Mouse (Mus musculus) thymus, postnatal 14 days (tissue): ENCODE results near the gene Zfp575.

Source experiments
- DNase-seq: peaks from one replicate; pipeline ENCODE4 v3.0.0; 2021

Zfp575 gene

DNA sequence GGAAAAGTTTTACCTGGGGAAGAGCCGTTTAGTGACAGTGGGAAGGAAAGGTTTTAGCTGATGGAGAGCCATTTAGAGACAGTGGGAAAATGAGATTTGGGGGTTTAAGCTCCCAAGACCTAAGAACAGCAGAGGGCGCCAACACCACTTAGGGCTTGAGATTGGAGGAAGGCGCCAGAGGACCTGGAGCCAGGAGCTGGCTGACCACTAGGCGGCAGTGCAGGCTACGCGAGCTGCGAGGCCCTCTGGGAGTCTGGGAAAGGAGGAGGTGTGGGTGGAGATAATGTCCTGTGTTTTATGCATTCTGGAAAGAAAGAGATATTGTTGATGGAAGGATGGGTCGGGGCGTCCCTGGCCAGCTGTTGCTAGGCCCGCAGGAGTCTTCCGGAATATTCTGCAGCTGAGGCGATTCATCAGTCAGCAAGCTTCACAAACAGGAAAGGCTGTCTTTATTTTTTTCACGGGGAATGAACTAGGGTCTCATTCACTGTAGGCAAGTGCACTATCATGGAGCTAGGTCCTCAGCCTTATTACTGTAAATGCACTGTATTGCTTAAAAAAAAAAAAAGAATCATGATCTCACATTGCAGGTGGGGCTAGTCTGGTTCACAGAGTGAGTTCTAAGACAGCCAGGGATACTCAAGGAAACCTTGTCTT, 13.6 kb upstream of the Zfp575 start:
- DNase-seq, result peak; percentile 96

DNA sequence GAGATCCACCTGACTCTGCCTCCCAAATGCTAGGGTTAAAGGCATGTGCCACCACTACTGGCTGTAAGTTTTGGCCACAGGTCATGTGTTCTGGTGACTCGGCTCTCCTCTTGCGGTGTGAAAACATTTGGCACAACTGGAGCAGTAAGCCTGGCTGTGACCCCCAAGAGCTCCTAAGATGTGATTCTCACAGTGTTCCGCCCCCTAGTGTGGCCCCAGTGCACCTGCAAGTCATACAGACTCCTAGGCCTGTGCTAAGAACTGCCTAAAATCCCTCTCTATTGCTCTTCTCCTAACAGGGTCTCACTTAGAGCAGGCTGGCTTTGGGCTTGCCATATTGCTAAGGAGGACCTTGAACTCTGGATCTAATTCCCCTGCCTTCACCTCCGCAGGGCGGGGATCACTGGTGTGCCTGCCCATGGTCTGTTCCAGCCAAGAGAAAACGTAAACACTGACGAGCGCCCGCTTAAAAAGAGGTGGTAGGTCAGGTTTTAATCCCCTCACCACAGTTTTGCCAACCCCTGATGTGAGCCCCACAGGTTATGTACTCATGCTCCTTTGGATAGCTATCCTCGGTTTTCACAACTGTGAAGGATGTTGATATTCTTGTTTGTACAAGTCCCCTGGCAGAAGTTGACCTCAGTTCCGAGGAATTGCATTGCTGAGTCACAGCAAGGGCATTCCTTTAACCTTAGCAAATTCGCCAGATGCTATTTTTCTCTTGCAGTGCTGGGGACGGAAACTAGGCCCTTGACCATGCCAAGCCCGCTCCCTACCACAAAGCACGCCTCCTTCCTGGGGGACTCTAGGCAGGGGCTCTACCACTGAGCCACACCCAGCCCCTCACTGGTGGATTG, 12.0 kb upstream of the Zfp575 start:
- peak; percentile 50 for DNase-seq

DNA sequence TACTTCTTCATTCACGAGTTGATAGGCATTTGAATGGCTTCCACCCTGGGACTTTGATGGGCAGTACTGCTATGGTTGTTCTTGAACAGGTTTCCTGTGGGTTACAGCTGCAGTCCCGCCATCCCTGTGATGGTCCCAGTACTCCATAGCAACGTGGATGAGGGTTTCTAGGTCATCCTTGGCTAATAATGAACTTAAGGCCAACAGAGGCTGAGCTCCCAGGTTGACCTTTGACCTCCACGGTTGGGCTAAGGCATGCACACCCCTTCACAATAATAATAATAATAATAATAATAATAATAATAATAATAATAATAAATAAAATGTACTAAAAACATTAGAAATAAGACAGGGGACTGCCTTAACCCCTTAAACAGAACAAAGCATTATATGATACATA, 10.7 kb upstream of the Zfp575 start:
- no peak for DNase-seq

DNA sequence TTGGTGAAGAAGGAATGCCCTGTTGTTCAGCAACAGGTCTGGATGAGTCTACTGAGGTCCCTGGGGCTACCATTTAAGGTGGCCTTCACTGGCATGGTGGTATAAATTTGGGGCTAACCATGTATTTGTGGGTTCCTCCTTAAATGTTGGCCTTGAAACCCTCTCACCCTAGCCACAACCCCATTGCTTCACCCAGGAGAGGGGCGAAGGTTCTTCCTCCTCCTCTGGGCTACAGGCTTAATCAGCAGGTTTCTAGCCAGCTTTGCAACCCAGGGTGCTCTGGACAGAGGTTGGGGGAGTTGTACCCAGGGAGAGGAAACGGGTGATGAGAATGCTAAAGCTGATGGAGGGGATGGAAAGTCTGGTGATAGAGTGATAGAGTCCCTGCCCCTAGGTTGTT, 8.0 kb upstream of the Zfp575 start:
- DNase-seq, result no peak

DNA sequence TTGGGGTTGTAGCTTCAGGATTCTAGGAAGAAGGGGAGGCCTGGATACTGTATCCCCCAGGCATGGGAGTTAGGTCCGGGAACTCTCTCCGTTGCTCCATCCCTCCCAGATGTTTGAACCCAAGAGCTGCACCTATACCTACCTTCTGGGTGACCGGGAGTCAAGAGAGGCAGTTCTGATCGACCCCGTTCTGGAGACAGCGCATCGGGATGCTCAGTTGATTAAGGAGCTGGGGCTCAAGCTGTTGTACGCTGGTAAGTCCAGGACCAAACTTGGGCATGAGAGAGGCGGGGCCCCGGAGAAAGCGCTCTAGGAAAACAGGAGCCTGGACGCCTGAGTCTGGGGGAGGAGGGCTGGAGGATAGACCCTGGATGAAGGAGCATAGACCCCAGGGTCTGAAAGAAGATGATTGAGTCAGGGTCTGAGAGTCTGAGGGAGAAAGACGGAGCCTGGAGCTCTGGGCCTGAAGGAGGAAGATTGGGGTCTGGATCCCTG, 6.9 kb upstream of the Zfp575 start:
- no peak for DNase-seq

DNA sequence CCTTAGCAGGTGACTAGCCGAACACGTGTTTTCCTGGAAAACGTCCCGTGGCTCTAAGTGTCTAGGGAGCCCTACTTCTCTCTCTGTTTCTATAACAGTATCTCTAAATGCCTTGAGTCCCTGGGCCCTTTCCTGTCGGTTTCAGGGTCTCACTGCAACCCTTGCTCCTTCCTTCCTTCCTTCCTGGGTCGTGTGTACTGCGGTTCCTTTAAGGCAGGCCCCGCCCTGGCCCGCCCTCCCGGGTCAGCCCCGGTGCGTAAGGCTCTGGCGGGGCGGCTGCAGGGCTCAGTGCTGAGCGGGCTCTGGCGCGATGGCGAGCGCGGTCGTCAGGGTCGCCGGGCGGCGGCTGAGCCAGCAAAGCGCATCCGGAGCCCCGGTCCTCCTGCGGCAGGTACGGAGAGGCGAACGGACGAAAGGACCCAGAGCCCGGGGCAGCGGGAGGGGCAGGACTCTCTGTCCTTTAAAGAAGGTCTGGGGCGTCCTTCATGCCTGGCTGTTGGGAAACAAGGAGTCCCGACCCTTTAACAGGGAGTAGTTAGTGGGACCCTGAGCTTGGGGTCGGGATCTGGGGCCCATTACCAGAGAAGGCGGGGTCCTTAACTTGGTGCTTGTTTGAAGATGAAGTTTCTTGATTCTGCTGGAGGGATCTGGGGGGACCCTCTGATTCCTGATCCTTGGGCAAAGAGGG, 6.3 kb upstream of the Zfp575 start:
- DNase-seq, result peak; percentile 86

DNA sequence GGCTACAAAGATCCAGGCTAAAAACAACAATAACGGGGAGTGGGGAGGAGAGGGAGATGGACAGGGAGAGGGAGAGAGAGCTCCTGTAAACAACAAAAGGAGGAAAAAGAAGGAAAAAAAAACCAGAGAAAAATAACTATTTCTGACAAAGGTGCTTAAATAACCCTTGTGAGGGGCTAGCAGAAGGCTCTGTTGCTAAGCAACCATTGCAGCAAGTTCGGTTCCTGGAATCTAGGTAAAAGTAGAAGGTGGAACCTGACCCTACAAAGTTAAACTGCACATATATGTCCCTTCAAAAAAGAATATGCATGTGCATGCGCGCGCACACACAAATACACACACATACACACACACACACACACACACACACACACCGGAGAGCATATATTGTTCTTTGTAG, 5.3 kb upstream of the Zfp575 start:
- no peak for DNase-seq

DNA sequence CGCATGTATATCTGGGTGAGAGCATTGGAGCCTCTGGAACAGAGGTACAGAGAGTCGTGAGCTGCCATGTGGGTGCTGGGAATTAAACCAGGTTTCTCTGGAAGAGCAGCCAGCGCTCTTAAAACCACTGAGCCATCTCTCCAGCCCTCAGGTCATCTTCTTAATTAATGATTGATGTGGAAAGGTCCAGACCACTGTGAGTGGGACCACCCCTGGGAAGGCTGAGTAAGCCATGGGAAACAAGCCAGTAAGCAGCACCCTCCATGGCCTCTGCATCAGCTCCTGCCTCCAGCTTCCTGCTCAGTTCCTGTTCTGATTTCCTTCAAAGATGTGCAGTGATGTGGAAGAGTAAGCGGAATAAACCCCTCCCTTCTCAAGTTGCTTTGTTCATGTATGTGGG, 4.7 kb upstream of the Zfp575 start:
- DNase-seq, result no peak

DNA sequence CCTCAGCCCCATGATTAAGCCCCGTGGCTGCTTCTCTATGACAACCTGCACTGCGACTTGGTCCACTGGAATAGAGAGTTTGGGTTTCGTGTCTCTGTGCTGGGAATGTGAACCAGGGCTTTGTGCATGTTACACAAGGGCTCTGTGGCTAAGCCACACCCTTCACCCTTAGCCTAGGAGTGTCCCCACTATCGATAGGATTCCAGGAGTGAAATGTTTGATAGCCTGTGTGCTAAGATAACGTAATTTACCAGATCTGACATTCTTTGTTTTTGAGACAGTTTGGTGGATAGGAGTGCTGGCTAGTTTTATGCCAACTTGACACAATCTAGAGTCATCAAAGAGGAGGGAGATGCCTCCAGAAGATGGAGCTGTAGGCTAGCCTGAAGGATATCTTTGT, 4.3 kb upstream of the Zfp575 start:
- DNase-seq, result no peak

DNA sequence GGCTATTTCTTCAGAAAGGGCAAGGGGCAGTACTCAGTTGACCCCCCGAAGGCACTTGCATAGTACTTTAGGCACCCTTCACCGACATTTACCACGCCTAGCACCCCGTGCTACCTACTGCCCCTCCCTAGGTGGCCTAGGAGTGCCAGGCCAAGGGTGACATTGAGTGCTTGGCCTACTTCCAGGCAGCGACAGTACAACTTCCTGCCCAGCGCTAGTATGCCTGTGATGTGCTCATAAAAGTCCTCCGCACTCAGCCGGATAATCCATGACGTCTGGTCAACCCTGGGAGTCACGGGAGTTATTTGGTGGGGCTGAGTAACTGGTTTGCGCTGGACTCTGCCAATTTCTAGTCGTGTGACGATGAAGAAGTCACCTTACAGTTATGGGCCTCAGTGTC, 895 bp upstream of the Zfp575 start:
- peak; percentile 30 for DNase-seq

DNA sequence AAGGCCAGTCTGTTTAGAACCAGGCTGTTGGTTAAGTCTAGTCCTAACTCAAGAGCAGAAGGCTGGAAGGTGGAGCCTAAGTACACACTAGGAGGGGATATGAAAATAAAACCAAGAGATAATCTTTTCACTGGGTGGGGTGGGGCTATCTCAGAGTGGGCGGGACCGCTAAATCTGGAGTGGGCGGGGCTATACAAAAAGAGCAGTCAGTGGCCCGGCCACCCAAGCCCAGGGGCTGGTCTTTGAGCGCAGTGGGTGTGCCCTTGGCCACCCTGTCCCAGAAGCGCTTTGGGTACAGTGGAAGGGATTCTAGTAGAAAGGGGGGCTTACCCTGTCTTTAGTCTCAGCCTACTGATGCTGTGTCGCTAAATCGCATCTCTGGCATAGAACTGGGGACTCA, 613 bp downstream of the Zfp575 start:
- no peak for DNase-seq

DNA sequence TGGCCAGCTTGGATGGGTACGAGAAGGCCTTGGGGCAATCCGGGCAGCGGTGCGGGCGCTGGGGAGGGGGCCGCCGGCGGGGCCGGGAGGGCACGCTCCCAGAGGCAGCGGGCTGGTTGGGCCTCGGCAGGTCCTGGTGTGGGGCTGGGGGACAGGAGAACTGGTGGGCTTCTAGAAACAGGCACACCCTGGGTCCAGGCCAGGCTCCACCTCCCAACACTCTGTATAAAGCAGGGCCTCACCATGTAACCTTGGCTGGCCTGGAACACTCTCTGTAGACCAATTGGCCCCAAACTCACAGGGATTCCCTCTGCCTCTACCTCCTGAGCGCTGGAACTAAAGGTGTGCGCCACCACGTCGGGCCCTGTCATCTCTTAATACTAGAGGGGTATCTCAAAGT, 1.4 kb downstream of the Zfp575 start:
- no peak for DNase-seq

DNA sequence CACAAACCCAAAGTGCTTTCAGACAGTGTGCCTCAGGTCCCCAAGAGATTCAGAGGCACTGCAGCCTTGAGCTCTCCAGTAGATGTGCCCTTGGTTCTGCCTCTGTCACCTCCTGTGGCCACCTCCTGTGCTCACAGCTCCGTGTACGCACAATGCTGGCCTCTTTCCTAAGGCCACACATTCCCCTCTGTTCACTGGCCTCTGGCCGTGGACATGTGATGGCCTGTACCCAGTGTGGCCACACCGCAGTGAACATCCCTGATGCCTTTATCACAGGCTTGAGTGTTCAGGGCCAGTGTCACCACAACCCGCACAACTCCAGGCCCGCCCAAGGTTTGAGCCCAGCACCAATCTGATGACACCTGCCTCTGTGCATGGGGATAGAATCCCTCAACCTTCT, 2.6 kb downstream of the Zfp575 start:
- no peak for DNase-seq

DNA sequence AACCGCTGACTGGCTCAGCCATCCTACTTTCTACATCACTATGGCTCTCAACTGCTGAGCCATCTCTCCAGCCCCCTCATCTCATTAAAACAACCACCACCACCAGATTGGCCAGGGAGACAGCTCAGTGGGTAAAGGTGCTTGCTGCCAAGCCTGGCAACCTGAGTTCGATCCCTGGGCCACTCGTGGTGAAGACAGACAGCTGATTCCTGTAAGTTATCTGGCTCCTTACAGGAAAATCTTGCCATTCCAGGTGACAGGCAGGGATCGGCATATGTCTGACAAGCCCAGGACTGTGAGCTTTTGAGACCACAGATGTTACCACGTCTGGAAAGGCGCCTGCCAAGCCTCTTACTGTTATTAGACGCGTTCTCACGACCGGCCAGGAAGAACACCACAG, 9.6 kb downstream of the Zfp575 start:
- no peak for DNase-seq

DNA sequence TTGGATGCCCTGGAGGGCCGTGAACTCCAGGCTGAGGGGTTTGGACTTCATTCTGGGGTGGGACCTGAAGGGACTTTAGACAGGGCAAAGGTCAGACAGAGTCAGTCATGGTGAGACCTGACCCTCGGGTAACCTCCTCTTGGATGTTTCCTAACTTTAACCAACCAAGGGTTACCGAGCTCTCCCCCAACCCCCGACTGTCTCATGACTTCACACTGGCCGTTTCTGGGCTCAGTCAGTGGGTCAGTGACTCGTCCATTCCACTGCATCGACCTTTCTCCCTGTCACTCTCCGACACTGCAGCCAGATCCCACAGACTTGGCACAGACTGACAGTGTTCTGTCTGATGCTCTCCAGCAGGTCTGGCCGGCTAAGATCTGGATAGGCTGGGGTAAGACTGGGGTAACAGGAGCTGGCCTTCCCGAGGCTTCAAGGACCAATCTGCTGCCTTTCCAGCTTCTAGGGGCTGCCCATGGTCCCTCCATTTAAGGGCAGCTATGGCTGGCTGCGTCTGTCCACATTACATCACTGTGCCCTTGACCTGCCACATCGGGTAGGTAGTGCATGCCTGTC, 13.1 kb downstream of the Zfp575 start:
- no peak for DNase-seq

DNA sequence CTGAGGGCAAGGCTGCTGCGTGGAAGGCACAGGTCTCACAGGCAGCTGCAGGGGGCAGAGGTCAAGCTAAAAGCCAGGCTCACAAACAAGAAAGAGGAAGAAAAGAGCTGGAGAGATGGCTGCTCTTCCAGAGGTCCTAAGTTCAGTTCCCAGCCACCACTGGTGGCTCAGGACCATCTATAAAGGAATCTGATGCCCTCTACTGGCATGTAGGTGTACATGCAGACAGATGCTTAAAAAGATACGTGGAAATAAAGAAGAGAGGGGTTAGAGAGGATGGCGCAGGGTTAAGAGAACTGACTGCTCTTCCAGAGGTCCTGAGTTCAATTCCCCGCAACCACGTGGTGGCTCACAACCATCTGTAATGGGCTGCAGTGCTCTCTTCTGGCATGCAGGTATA, 15.0 kb downstream of the Zfp575 start:
- DNase-seq, result no peak

DNA sequence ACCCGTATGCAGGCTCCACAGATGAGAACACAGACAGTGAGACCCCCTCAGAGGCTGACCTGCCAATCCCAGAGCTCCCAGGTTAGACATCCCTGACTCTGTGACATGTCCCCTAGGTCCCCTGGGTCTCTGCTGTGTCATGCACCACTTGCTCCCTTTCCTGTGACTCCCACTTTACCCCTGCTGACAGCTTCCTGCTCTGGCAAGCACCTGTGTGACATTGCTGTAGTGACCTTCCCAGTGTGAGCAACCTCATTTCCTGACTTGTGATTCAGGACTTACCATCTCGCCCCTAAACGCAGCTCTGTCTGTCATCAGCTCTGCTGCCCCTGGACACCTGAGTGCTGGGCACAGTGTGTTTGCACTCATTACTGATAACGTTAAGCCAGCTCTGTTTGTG, 16.4 kb downstream of the Zfp575 start:
- DNase-seq, result no peak

DNA sequence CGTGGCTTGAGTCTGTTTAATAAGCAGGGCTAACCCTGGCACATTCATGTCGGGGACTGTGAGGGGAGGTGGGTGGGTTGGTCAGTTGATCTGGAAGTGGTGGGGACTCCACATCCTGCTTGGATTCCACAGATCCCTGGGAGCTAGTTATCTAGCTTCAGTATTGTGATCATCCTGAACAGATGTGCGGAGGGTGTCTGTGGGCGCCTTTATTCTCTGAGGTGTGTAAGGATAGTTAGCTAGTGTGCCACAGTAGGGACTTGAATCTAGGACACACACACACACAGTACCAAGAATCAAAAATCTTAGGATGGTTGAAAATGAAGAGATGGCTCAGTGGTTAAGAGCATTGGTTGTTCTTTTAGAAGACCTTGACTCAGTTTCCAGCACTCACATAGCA, 18.9 kb downstream of the Zfp575 start:
- no peak for DNase-seq

DNA sequence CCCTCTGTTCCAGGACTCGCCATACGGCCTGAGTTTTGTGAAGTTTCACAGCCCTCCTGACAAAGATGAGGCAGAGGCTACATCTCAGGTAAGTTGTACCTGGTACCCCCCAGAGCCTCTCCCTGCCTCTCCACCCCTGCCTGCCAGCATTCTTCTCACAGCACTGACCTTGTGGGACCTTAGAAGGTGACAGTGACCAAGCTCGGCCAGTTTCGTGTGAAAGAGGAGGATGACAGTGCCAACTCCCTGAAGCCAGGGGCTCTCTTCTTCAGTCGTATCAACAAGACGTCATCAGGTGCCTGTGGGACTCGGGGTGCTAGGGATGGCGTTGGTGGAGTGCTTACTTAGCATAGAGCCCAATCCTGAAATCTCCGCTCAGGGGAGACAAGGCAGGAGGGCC, 21.2 kb downstream of the Zfp575 start:
- no peak for DNase-seq

DNA sequence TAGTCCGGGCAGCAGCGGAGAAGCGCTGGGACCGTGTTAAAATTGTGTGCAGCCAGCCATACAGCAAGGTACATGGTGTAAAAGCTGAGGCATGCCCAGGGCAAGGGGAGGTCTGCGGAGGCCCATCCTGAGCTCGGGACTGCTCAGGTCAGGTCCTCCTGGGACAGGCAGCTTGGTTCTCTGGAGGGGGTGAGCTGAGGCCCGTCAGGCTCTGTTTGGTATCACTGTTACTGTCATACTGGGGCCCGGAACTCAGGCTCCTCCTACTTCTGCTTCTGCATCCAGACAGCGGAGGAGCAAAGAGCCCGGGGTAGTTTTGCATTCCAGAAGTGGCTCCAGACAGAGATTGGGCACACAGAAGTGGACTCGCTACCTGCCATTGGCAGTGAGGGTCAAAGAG, 21.8 kb downstream of the Zfp575 start:
- DNase-seq, result no peak

DNA sequence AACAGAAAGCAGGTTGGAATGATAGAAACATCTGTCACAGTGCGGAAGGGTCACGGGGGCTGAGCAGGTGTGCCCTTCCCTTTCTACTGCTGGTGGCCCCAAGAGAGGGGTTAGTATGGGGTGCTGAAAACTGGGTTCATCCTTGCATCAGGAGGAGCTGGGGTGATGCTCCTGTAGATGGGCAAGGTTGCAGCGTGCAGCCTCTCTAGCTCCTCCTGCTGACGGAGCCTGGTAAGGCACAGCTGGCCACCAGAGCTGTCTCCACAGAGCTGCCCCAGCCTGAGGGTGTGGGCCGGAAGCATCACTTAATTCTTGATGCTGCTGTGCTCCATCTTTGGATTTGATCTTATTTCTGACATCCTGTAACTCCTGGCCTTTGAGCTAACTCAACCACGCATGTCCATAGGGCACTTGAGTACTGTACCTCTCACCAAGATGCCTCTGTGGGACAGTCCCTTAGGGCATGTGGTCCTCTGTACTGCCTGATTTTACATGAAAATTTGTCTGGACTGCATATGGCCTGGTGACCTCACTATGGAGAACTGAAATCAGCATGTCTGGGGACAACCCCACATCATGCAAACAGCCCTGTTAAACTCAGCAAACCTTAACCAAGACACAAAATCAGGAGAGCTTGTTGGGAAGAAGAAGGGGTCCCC, 22.7 kb downstream of the Zfp575 start:
- DNase-seq, result peak; percentile 84

DNA sequence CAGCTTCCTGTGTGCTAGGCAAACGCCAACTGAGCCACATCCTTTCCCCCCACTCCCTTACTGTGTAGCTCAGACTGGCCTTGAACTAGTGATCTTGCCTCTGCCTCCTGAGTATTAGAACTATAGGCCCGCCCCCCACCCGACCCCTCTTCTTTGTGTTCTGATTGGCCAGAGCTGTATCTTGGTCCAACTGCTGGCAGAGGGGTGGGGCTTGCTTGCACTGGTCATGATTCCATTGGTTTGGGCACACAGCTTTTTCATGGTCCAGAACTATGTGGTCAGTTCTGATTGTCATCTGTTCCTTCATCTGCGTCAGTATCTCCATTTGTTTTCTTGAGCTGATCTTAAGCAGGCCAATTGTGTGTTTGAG, 23.6 kb downstream of the Zfp575 start:
- DNase-seq, result no peak

DNA sequence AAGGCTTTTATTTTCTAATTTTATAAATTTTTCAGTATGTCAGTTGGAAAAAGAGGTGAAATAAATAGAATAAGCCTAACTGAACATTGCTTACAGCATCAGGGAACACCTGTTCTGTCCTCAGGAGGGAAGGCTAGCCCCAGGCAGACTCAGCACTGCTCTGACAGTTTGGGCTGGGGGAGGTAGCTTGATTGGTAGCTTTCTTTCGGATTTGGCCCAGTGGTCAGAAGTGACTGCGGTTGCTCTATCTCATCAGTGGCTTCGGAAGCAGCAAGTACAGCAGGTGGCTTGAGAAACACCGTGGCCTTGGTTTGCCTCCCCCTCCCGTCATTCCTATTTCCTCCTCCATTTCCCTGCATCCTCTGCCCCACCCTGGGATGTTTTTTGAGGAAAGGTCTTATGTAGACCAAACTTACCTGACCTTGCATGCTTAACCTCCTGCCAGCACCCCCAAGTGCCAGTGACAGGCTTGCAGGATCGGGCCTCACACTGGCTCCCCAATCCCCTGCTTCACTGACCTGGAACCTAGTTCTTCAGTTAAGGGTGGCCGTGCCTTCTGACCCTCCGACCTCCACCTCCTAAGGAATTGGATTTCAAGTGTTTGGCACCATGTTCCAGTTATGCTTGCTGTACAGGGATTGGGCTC, 24.1 kb downstream of the Zfp575 start:
- no peak for DNase-seq
